Mouse (Mus musculus) brain, embryonic 14.5 days (tissue): ENCODE data around the gene Mthfd1l.

Source experiments
- CTCF ChIP-seq: fragments of 200-500 bp; IDR thresholded peaks from 2 replicates; pipeline ENCODE4 v1.5.1; 2012; ENCODE audit warnings: inconsistent platforms, mild to moderate bottlenecking, moderate library complexity, borderline replicate concordance; ENCODE audit not compliant: insufficient read depth, insufficient read length; ENCODE audit errors: extremely low read depth
- POLR2A ChIP-seq: fragments of 200-500 bp; IDR thresholded peaks from 2 replicates; pipeline ENCODE4 v1.6.1; 2012; ENCODE audit warnings: mild to moderate bottlenecking, inconsistent platforms, borderline replicate concordance; ENCODE audit not compliant: poor library complexity, insufficient read depth, insufficient read length, severe bottlenecking; ENCODE audit errors: extremely low read depth

GRCm38 (mm10) chr10:4121197-4121596 lies 148.3 kb downstream of the Mthfd1l start:
- no peak for TF ChIP-seq POLR2A
- TF ChIP-seq CTCF: no peak
